Mouse (Mus musculus): ENCODE results near the gene Slc25a51.

DNA sequence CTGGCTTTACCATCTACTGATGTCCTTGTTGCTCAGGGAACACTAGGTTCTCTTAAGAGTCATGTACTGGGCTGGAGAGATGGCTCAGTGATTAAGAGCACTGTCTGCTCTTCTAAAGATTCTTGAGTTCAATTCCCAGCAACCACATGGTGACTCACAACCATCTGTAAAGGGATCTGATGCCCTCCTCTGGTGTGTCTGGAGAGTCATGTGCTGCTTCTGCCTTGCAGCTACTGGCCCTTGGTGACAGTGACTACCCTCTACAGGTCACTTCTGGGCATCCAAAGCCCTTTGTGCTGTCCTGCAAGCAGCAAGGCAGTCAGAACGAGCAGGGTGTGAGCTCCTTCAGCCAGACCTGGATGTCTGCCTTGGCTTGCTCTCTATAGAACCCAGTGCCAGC lies 33.2 kb upstream of the Slc25a51 start:
- no peak for TF ChIP-seq CTCF (IDR thresholded peaks at IDR 0.05; ENCODE audit: extremely low read depth, insufficient read depth, low read length)
- no peak for TF ChIP-seq POLR2A (IDR thresholded peaks at IDR 0.05; ENCODE audit: extremely low read depth, insufficient read depth, low read length)
